Mouse (Mus musculus): Measurements from ENCODE around the gene Rgcc.
A peak's percentile ranks its signal among the peaks of the same experiment; 100 is the strongest.

The Rgcc gene

DNA sequence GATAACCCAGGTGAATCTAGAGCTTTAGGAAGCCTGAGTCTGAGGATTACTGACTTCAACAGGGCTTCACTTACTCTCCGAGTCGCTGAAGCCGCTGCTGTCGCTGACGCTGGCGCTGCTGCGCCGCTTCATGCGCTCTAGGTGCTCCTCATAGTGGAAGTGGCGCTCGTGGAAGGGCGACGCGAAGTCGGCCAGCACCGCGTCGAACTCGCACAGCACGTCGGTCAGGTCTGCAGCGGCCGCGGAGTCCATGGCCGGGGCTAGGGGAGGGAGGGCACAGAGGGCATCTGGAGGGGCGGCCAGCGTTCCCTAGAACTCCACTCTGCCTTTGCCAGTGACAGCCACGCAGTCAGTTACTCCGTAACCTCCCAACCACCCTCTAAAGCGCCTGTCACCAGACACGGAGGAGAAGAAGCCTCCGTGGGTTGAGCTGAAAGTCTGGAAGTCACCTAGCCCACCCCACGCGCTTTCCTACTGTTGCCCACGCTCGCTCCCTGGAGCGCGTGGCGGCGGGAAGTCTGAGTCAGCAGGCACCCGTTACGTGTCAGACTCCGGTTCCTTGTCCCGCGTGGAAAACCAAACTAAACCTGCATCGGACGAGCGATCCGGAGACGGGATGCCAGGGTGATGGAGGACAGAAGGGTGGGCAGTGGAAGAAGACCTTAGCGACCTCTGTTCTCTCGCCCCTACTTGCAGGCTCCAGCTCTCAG is 649 bp downstream of the Rgcc start:
- DNase-seq (ENCODE audit: low read depth, low spot score), result no peak

DNA sequence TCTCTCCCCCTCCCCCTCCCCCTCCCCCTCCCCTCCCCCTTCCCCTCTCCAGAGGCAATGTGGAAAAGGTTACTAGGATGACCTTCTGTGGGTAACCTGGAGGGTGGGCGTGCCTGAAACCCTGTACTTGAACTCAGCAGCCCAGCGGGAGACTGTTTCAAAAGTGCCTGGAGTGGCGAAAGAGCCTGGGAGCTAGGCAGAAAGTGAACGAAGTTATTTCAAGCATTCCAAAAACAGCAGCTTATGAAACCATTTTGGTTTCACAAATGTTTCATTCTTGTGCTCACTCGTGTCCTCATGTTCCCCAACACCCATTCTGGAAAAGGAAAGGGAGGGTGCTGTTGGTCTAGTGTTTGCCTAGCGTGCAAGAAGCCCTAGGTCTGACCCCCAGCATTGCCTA is 1.6 kb downstream of the Rgcc start:
- peak; percentile 51 for DNase-seq (ENCODE audit: low read depth, low spot score)

DNA sequence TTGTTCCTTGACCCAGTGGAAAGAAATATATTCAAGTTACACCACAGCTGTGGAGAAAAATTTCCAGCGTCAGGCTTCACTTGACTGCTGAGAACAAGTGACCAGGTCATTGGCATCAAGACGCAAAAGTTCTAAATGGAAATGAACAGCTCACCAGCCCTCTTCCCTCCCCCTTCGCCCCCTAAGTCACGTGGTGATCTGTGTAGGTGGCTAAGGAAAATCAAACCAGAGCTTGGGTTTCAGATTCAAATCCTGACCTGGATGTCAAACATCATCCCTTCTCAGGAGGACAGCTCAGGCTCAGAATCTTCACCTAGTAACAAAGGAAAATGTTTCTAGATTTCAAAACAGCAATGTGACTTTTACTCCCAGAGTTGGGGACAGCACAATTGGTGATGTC is 2.2 kb downstream of the Rgcc start:
- DNase-seq (ENCODE audit: low read depth, low spot score), result no peak

DNA sequence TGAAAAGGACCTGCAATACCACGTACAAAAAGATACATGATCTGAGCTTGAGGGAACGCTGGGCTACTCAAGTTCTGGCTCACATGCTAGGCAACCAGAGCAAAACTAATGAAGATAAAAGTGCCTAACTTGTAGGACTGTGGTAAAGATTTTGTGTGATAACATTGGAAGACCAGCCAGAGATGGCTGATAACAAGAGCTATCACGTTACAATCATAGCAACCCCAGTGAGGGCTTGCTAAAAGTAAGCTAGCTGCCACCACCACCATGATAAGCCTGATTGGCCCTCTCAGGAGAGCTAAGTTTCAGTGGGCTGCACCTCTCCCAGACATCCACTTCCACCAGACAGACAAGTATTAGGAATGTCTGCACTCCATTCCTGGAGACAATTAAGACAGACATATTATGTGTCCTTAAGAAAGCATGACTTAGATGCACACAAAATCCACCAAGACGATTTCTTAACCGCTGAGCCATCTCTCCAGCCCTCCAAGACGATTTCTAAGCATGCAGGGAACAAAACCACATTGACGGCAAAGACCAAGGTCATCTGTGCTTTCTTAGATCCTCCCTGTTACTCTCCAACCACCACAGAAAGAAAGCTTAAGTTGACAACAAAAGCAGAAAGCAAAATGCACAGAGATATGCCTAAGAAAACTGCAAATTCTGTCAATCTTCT is 3.0 kb downstream of the Rgcc start:
- no peak for DNase-seq (ENCODE audit: low read depth, low spot score)

DNA sequence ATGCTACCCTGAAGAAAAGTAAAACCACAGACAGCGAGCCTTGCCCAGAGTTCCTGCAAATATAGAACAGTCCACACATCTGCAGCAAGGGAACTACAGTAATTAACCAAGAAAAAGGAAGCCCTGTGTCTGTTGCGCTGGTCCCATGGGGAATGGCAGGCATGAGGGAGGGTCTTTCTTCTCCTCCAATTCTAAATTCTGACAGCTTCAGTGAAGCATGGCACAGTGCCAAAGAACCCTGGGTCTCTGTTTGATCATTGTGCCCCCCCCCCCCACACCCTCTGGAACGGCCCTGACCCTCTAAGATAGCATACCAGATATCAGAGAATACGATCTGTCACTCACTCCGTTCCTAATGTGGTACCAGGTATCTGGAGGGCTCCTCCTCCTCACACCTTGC is 4.6 kb downstream of the Rgcc start:
- no peak for DNase-seq (ENCODE audit: low read depth, low spot score)

DNA sequence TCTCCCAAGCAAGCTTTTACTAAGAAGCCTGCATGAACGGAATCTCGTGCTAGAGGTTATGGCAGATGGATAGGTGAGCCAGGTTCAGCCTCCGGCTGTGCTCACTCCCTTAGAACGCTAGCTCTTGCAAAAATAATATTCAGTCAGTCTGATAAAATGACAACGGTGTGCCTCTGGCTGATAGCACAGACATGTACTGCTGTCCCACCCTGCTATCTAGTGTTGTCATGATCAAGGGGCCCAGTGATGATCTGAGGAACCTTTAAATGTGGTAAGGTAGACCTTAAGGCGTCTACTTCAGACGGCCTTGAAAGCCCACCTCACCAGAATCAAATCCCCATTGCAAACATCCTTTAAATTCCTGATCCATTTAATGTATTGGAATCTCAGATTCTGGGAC is 5.2 kb downstream of the Rgcc start:
- DNase-seq (ENCODE audit: low read depth, low spot score), result no peak

DNA sequence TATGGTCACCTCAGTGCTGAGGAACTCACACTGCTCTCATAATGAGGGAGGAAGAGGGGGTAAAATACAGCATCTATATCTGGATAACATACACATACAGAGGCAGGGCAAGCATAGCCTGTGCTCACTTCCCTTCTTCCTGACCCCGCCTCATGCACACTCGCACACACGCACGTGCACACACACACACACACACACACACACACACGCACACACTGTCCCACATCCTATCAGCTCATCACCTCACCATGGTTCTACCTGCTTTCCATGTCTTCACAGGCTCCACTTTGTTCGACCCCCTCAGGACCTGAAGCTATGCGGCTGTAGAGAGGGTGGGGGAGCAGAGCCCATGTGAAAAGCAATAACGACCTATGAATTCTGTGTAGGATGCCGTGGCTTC is 5.9 kb downstream of the Rgcc start:
- DNase-seq (ENCODE audit: low read depth, low spot score), result no peak

DNA sequence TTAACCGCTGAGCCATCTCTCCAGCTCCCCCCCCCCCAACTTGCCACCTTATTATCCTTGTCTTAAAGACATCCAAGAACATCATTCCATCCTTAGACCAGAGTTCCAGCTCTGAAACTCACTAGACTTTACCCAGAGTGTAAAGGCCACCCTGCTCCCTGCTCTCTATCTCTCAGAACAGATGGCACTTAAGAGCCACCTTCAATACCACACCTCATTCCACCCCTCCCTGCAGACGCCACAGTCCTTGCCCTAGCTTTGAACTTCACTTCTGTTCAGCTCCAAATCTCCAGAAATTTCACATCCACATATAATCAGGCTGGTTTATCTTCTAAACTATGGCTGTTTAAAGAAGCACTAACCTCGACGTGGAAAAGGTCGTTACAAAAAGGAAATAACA is 6.5 kb downstream of the Rgcc start:
- DNase-seq (ENCODE audit: low read depth, low spot score), result no peak

DNA sequence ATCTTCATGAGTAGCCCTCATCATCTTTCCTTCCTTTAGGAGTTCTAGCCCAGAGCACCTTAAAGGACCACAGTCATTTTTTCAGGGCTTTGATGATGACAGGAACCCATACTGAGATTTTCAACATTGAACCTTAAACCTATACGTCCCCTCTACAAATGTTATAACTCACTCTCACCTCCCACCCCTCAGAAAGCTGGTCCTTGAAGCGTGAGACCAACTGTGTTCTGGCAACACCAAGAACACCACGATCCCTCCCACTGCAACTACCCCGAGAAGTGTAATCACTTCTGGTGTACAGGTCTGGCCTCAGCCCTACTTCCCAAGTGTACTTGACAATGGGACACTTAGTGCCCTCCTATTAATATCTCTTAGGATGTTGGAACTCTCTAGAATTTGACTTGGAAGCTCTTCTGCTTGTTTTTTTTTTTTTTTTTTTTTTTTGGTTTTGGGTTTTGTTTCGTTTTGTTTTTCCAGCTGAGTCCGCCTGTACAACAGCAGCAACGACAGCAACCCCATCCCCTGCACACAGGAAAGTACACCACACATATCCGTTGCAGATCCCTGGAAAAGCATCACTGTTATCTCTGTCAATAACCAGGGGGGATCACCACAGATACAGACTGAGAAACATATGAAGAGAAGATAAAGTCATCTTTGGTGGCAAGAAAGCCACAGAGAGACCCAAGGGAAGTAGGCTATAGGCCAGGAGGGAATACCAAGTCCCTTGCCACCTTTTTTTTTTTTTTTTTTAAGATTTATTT is 7.2 kb downstream of the Rgcc start:
- DNase-seq (ENCODE audit: low read depth, low spot score), result no peak

DNA sequence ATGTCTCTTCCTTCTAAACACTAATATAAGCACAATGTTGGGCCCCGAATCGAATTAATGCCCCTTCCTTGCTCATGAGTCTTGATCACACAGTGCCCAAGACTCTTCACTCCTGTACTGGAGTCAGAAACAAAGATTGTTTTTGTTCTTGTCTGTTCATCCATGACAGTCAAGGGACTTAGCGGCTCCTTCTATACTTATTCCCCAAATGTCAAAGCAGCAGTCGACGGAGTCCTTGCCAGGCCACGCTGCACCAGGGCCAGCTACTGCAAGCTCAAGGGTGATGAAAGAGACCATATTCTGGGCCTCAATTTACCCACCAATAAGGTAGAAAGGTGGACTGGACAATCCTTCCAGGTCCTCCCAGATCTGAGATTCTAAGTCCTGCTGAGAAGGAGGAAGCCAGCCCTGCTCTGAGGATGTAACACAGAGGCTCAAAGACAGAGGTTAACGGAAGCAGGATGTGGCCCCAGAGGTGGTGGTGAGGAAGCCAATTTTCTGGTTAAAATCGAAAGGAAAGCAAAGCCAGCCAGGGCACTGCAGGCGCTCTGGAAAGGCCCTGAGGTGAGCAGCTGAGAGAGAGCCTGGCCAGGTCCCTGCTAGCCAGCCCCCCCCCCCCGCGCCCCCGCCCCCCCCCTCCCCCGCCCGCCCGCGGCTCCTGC is 8.2 kb downstream of the Rgcc start:
- DNase-seq (ENCODE audit: low read depth, low spot score), result no peak

DNA sequence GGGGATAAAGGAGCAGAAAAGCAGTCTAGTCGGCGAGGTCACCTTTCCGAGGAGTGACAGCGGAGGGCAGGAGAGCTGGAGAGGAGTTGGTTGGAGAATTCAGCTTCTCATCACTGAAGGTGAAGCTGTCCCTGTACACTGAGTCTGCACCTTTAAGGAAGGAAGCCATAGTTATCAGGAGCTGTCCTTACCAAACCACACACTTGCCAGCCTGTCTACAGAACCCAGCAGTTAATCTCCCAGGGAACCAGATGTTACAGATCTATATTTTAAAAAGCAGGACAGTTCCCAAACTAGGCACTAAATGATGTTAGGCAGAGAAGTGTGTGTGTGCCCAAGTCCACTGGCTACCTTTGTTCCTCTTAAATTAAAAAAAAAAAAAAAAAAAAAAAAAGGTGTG is 9.8 kb downstream of the Rgcc start:
- DNase-seq (ENCODE audit: low read depth, low spot score), result no peak

DNA sequence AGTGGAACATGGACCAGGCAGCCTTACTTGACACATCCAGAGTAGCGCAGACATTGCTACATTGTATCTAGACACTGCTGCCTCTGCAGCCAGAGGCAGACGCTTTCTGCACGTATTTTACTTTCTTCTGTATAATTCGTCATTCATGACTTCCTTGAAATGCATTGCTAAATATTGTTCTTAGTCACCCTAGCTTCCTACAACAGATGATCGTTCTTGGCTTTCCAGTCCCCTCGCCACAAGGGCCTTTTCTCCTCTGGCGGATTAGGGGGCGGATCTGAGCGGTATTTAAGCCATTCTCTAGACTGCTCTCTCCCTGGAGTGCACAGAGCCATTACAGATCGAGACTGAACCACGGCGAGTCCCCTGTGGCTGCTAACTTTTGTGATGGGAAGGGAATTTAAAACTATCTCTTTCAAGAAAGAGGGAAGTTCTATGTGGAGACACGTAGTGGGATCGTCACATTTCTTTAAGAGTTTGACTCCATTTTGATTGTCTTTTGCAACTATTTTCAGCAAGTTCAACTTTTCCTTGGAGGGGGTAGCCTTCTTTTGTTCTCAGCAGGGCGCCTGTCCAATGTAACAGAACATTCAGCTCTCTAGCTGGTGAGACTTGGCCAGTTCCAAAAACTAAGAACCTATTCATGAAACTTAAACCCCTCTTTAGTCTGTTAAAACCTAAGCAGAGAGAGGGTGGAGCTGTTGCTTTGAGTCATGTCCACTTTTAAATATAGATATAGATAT is 10.6 kb downstream of the Rgcc start:
- DNase-seq (ENCODE audit: low read depth, low spot score), result no peak

DNA sequence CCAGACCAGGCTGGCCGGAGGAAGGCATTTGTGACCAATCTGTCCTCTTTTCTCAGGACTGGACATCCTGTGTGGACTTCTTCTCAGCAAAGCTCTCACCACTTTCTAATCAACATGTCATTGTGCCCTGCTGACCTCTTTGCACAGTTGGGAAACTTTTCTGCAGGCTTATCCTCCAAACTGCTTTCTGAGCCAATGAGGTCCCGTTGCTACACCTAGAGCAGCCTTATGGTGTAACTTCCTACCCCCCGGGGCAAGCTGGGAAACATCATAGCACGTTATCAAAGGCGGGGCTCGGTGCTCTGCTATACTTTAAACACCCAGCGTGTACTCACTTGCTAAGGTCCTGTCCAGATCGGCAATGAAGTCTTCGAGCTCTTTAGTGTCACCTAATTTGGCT is 11.5 kb downstream of the Rgcc start:
- DNase-seq (ENCODE audit: low read depth, low spot score), result no peak

DNA sequence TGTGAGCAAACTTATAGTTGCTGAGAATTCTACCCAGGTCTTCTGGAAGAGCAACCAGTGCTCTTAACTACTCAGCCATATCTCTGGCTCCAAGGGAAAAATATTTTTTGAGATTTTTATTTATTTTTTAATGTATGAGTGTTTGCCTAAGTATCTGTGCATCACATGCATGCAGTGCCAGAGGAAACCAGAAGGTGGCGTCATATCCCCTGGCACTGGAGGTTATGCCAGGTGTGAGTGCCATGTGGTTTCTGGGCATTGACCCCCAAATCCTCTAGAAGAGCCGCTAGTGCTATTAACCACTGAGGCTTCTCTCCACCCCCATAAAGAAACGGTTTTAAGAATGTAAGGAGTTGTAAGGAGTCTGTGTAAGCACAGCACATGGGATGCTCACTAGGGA is 13.2 kb downstream of the Rgcc start:
- peak; percentile 16 for DNase-seq (ENCODE audit: low read depth, low spot score)

DNA sequence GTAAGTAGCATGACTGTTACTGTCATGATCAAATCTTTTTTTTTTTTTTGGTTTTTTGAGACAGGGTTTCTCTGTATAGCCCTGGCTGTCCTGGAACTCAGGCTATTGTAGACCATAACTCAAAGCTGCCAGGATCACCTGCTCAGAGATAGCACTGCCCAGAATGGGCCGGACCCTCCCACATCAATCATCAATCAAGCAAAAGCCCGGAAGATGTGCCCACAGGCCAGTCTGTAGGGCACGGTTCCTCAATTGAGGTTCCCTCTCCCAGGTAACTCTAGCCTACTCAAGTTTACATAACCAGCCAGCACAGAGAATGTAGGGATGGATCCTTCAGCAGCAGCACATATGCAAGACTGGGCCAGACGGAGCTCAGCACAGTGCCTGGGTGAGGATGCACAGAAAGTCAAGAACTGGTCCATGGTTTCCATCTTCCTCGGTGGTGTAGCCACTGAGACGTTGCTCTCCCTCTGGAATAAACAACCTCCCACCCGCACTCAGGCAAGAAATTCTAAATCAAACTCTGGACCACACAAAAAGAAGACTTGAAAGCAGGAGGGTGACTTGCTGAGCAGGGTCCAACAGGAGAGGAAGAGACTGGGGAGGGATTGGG is 14.1 kb downstream of the Rgcc start:
- no peak for DNase-seq (ENCODE audit: low read depth, low spot score)

DNA sequence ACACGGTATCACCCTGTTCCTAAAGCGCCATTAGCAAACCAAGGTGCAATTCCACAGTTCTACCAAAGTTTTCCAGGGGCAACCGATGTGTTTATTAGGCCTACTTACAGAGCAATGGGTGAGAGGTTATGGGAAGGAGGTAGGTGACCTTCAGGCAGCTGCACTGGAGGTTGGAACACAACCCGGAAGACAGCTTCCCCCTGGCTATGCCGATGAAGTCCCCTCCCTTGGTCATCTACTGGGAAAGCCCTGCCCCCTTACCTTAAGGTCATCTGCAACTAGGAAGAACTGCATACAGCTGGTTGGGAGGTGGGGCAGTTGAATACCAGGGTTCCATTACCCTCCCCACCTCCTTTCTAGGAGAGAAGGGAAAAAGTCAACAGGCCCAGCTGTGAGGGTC is 15.9 kb downstream of the Rgcc start:
- DNase-seq (ENCODE audit: low read depth, low spot score), result peak; percentile 52

DNA sequence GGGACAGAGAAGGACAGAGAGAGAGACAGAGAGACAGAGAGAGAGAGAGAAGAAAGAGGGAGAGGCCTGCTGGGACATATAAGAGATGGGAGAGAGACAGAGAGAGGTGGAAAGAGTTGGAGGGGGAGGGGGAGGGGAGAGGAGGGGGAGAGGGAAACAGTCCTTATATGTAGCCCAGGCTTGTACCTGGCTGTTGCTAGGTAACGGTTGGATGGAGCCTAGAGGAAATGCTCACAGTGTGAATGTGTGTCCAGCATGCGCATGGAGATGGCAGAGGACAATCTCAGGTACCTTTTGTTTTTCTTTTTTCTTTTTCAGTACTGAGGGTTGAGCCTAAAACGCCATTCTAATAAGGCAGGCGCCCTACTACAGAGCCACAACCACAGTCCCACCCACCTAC is 16.8 kb downstream of the Rgcc start:
- peak; percentile 40 for DNase-seq (ENCODE audit: low read depth, low spot score)

DNA sequence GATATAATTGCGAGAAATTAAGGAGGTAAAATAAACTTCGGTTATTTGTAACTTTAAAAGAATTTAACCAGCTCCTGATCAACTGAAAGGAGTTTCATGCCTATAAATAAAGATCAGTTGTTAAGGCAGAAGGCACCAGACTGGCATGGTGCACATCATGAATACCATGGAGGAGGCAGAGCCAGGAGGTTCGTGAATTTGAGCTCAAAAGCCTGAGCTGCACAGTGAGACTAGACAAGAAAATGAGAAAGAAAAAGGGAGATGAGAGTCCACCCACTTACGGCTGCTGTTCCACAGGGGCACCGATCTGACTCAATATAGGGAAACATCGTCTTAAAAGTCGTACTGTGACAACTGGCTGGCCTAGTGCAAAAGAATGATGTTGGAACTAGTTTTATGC is 17.5 kb downstream of the Rgcc start:
- DNase-seq (ENCODE audit: low read depth, low spot score), result no peak

DNA sequence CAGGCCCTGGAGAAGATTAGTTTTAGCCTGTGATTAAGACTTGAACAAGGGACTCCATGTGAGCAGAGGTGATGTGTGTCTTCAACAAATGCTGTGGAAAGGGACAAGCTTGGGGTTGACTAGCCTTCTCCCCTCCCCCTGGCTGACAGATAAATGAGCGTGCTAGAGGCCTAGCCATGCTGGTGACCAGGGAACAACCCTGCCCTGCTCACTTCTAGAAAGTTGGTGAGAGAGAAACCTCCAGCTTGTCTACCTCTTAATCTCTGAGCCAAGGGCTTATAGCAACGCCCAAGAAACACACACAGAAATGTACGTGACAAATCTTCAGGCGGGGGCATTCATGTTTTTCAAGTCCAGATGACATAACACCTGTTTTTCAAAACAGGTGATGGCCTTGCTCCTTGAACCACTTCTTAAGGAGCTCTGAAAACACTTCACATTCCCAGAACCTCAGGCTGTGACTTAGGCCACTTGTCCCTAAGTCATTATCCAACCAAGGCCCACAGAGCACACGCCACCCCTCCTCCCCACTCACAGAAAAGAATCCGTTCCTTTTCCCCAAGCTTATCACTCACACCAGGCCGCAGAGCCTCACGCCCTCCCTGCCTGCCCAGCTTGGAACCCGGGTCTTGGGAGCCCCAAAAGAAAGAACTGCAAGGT is 19.4 kb downstream of the Rgcc start:
- DNase-seq (ENCODE audit: low read depth, low spot score), result no peak

DNA sequence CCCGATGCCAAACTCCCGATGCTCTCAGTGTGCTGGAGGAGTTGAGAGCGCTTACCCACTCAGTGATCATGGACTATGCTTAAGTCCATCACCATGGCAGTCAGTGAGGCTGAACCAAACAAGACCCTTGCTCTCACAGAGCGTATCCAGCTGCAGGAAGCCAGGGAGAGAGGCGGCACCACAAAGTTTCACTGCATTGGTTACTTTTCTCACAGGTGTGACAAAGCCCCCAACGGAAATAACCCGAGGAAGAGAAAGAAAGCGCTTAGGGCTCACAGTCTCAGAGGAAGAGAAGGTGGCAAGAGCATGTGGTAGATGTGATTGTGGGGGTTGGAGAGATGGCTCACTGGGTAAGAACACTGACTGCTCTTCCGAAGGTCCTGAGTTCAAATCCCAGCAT is 21.0 kb downstream of the Rgcc start:
- no peak for DNase-seq (ENCODE audit: low read depth, low spot score)

DNA sequence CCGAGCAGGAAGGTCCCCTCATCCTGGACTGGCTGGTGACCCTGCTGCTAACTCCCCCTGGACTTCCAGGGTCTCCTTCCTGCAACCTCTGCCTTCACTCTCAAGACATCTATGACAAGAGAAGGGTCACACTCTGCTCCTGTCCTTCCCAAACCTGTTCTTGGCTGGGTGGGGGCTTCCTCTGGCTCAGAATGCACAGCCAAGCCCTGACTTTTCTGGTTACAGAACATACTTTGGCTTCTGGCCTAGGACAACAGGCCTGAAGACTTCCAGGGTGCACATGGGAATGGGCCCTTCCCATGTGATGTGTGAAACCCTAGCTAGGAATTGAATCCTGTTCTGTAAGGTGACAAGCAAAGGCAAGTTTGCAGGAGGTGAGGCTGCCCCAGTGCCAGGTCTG is 22.0 kb downstream of the Rgcc start:
- DNase-seq (ENCODE audit: low read depth, low spot score), result no peak

Data from ES-CJ7 (cell line).